Mouse (Mus musculus) ES-E14 (cell line): ENCODE measurements around the gene Npr2. TPM values are rescaled to one million over a fixed set of nuclear protein-coding genes. Genes with fewer than 3 reads are reported as not detected.

Experiments used
- DNase-seq: peaks from one replicate; pipeline ENCODE4 v3.0.0-alpha.2; 2013; ENCODE audit warnings: low read depth, low spot score
- H3K27ac ChIP-seq: 2 replicates; pipeline ENCODE4 v1.5.1; 2012; ENCODE audit warnings: low read depth, mild to moderate bottlenecking, low read length, moderate library complexity, mixed read lengths; ENCODE audit not compliant: poor library complexity, insufficient read depth, severe bottlenecking
- H3K36me3 ChIP-seq: 2 replicates; pipeline ENCODE4 v1.6.1; 2012; ENCODE audit warnings: mild to moderate bottlenecking, low read length, moderate library complexity, mixed read lengths; ENCODE audit not compliant: control insufficient read depth, poor library complexity, insufficient read depth, severe bottlenecking
- H3K4me1 ChIP-seq, 2 experiments: fragments of 150-350 bp in 1 of 2; sonication (generic) in 1 of 2; 2 replicates each; pipeline ENCODE4 v1.6.1; 2012; ENCODE audit warnings: low read length in 2 of 2, mild to moderate bottlenecking in 1 of 2, mixed read lengths in 1 of 2; ENCODE audit not compliant: control insufficient read depth in 2 of 2, insufficient read depth in 2 of 2, poor library complexity in 1 of 2
- H3K4me3 ChIP-seq, 2 experiments: fragments of 150-350 bp in 1 of 2; sonication (generic) in 1 of 2; 2 replicates each; pipeline ENCODE4 v1.5.1; 2012; ENCODE audit warnings: low read length in 2 of 2, low read depth in 1 of 2, mild to moderate bottlenecking in 1 of 2, mixed read lengths in 1 of 2; ENCODE audit not compliant: insufficient read depth in 1 of 2, poor library complexity in 1 of 2, severe bottlenecking in 1 of 2
- H3K9ac ChIP-seq: 2 replicates; pipeline ENCODE4 v1.6.1; 2012; ENCODE audit warnings: low read depth, mild to moderate bottlenecking, low read length, mixed read lengths; ENCODE audit not compliant: poor library complexity, insufficient read depth, severe bottlenecking
- H3K9me3 ChIP-seq: fragments of 150-350 bp; sonication (generic); 2 replicates; pipeline ENCODE4 v1.6.1; 2012; ENCODE audit warnings: low read depth, mild to moderate bottlenecking, low read length; ENCODE audit not compliant: control insufficient read depth, insufficient read depth
- CHD2 ChIP-seq: IDR thresholded peaks from 2 replicates; pipeline ENCODE4 v1.6.1; 2014; ENCODE audit warnings: mild to moderate bottlenecking, low read depth, low read length, inconsistent platforms
- HCFC1 ChIP-seq: IDR thresholded peaks from 2 replicates; pipeline ENCODE4 v1.6.1; 2012; ENCODE audit warnings: low read length, inconsistent platforms, borderline replicate concordance; ENCODE audit not compliant: insufficient read depth
- MAFK ChIP-seq: IDR thresholded peaks from 2 replicates; pipeline ENCODE4 v1.6.1; 2014; ENCODE audit warnings: mild to moderate bottlenecking, low read depth, low read length, inconsistent platforms; ENCODE audit not compliant: insufficient read depth
- ZC3H11A ChIP-seq: IDR thresholded peaks from 2 replicates; pipeline ENCODE4 v1.6.1; 2012; ENCODE audit warnings: low read depth, mild to moderate bottlenecking, inconsistent platforms, low read length, borderline replicate concordance
- ZNF384 ChIP-seq: IDR thresholded peaks from 2 replicates; pipeline ENCODE4 v1.6.1; 2012; ENCODE audit warnings: low read depth, low read length, inconsistent platforms
- in situ Hi-C, 2 experiments: fragments of 600-800 bp; cut with MboI; formaldehyde crosslinking; loops; one replicate each; pipeline ENCODE4 v1.15.1; 2025; ENCODE audit warnings: low sequenced_read_pairs in 2 of 2, inconsistent platforms in 1 of 2; ENCODE audit not compliant: unreplicated experiment in 2 of 2
- total RNA-seq: library from RNA; depleted of rRNA; stranded (reverse); fragments of 300-350 nt; gene quantifications from 2 replicates; pipeline ENCODE4 v1.2.3, GENCODE M21; 2012

The Npr2 gene
- total RNA-seq, 1 experiment, result 7.1 TPM

- no peak overlapping the region for H3K27ac ChIP-seq
- no peaks in the 10 kb centered on the region for H3K36me3 ChIP-seq
- DNase-seq, result no peak
- H3K4me3 ChIP-seq, result peak overlapping the region; percentile 79 to 84
- no peak for TF ChIP-seq HCFC1
- TF ChIP-seq ZNF384, result no peak
- TF ChIP-seq ZC3H11A, result no peak
- no peak for TF ChIP-seq CHD2
- TF ChIP-seq MAFK, result no peak
- H3K9me3 ChIP-seq, result no peaks in the 10 kb centered on the region
- in situ Hi-C loops, result no loop called here
- H3K9ac ChIP-seq, result peak overlapping the region; percentile 10; the same call in 1 of the 2 replicates
- H3K4me1 ChIP-seq, result peaks cover 0 to 13% of the 10 kb centered on the region in 2 experiments; a peak in 1 of 4 replicates
Observed at GRCm38 (mm10) chr4:43631956-43632920, 503 bp downstream of the Npr2 start.

- Histone ChIP-seq H3K4me3 (no peak overlapping the region), H3K36me3 (no peaks in the 10 kb centered on the region)
- DNase-seq, result no peak
Observed at GRCm38 (mm10) chr4:43633296-43633695, 1.6 kb downstream of the Npr2 start.

GRCm38 (mm10) chr4:43633736-43634135, 2.0 kb downstream of the Npr2 start:
- TF ChIP-seq ZNF384 (no peak), ZC3H11A (no peak), CHD2 (no peak), HCFC1 (no peak), MAFK (no peak)
- H3K36me3 ChIP-seq, result no peaks in the 10 kb centered on the region
- no peak overlapping the region for H3K27ac ChIP-seq
- H3K4me1 ChIP-seq, result peaks cover 0 to 13% of the 10 kb centered on the region in 2 experiments; a peak in 1 of 4 replicates
- no peak overlapping the region for H3K9ac ChIP-seq
- in situ Hi-C loops, result no loop called here
- DNase-seq, result no peak
- H3K4me3 ChIP-seq, result no peak overlapping the region
- H3K9me3 ChIP-seq, result no peaks in the 10 kb centered on the region

More at GRCm38 (mm10) chr4:43633296-43633695, 1.6 kb downstream of the Npr2 start:
- TF ChIP-seq HCFC1, result no peak
- TF ChIP-seq CHD2, result no peak
- TF ChIP-seq ZNF384, result no peak
- no peak for TF ChIP-seq ZC3H11A
- no peak for TF ChIP-seq MAFK
- H3K9me3 ChIP-seq, result no peaks in the 10 kb centered on the region
- H3K4me1 ChIP-seq, result peaks cover 0 to 13% of the 10 kb centered on the region in 2 experiments; a peak in 1 of 4 replicates
- H3K9ac ChIP-seq, result no peak overlapping the region
- no peak overlapping the region for H3K27ac ChIP-seq
- in situ Hi-C loops, result no loop called here

- TF ChIP-seq HCFC1 (no peak), MAFK (no peak), CHD2 (no peak), ZNF384 (no peak), ZC3H11A (no peak)
Observed at GRCm38 (mm10) chr4:43634621-43635374, 3.1 kb downstream of the Npr2 start.

More at GRCm38 (mm10) chr4:43634621-43635374, 3.1 kb downstream of the Npr2 start:
- Histone ChIP-seq H3K27ac (no peak overlapping the region), H3K4me1 (peaks cover 0 to 12% of the 10 kb centered on the region in 2 experiments; a peak in 1 of 4 replicates), H3K4me3 (no peak overlapping the region), H3K9ac (no peak overlapping the region), H3K36me3 (no peaks in the 10 kb centered on the region), H3K9me3 (no peaks in the 10 kb centered on the region)
- DNase-seq, result no peak
- in situ Hi-C loops, result no loop called here
